Mouse (Mus musculus): Measurements from ENCODE around the gene Apoa2. TPM values are rescaled to one million over a fixed set of nuclear protein-coding genes. Genes with fewer than 3 reads are reported as not detected.

The Apoa2 gene
- polyA plus RNA-seq, 1 experiment from 2014 or later = 3.5 TPM

DNA sequence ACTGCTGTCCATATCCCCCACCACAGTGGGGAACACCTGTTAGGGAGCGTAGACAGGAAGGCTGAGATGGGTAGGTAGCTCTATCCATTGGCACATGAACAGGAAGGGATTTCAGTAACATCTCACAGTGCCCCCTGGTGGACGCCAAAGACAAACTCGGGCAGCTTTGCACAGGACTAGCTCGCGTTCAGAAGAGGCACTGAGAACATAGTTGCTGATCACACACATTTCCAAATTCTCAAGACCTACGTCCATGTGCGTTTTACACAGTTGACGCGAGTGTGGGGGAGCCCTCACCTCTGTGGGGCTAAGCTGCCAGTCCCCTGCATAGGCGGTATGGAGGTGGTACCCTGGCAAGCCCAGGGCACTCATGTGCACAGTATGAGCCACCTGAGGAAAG, 4.0 kb upstream of the Apoa2 start:
- no peak overlapping the region for H3K9ac ChIP-seq (ENCODE audit: low read depth, low read length)
- peak overlapping the region; percentile 87 for H3K4me2 ChIP-seq (replicated peaks; ENCODE audit: low read depth, low read length)
- peaks cover 18% of the 10 kb centered on the region; the same call in 1 of the 2 replicates for H3K36me3 ChIP-seq (ENCODE audit: control insufficient read depth, insufficient read depth, low read length)
- H3K4me3 ChIP-seq (ENCODE audit: low read length) = peak overlapping the region; percentile 3; the same call in 1 of the 2 replicates
- H3K4me1 ChIP-seq (ENCODE audit: control insufficient read depth, insufficient read depth, low read length) = 0 out of 2 replicates have a peak, but pooled peaks cover 5% of the 10 kb centered on the region
- 4% methylated on average over 10 of the region's 10 CpGs for WGBS
- H3K9me3 ChIP-seq (ENCODE audit: control insufficient read depth, low read length) = no peaks in the 10 kb centered on the region
- H3K27me3 ChIP-seq (ENCODE audit: control insufficient read depth, insufficient read depth, low read length) = no peaks in the 10 kb centered on the region
- ATAC-seq (ENCODE audit: low FRiP score, low TSS enrichment) = peak; percentile 28
- no peak overlapping the region for H3K27ac ChIP-seq (ENCODE audit: low read depth, low read length)

DNA sequence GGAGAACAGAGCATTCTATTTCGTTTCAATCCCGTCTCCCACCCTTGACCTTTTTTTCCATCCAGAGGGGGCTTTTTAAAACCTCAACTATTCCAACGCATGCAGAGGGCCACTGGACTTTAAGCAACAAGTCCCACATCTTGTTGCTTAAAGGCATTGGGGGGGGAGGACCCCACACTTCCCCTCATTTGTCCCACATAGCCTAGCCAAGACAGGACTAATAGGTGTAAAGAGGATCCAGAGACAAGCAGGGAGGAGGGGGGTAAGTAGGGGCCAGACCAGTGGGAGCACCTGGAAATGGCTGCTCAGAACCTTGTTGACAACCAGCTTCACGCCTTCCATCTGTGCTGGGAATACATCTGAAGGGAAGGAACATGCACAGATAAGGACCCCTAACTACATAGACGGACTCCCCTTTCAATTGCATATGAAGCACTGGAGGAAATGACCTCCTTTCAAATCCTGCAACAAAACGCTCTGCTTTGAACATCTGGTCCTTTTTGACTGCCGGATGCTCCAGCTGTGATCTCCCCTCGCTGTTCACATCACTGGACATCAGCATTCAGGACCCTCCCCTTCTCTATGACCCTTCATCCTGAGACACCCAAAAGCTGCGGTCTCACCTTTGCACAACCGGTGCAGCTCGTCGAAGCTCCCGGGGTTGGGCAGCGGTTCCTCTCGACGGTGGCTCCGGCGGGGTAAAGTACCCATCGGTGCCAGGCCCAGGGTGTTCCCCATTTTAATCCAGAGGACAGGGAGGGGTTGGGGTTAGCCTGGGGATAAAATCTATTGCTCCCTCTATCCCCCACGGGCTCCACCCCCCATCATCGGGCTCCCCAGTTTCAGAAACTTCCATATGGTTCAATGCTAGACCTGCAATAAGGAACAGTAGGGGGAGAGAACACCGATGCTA, 3.3 kb upstream of the Apoa2 start:
- H3K27ac ChIP-seq (ENCODE audit: low read depth, low read length) = 0 out of 2 replicates have a peak overlapping the region, but pooled peaks have one; percentile 3
- peak overlapping the region; percentile 49 for H3K4me3 ChIP-seq (ENCODE audit: low read length)
- no peaks in the 10 kb centered on the region for H3K9me3 ChIP-seq (ENCODE audit: control insufficient read depth, low read length)
- peaks cover 18% of the 10 kb centered on the region; the same call in 1 of the 2 replicates for H3K36me3 ChIP-seq (ENCODE audit: control insufficient read depth, insufficient read depth, low read length)
- 0 out of 2 replicates have a peak, but pooled peaks cover 5% of the 10 kb centered on the region for H3K4me1 ChIP-seq (ENCODE audit: control insufficient read depth, insufficient read depth, low read length)
- WGBS = 7% methylated on average over 22 of the region's 22 CpGs
- no peak; the same call in 1 of the 2 replicates for ATAC-seq (ENCODE audit: low FRiP score, low TSS enrichment)
- peak overlapping the region; percentile 87 for H3K4me2 ChIP-seq (replicated peaks; ENCODE audit: low read depth, low read length)
- H3K27me3 ChIP-seq (ENCODE audit: control insufficient read depth, insufficient read depth, low read length) = no peaks in the 10 kb centered on the region
- peak overlapping the region; percentile 69; the same call in 1 of the 2 replicates for H3K9ac ChIP-seq (ENCODE audit: low read depth, low read length)

DNA sequence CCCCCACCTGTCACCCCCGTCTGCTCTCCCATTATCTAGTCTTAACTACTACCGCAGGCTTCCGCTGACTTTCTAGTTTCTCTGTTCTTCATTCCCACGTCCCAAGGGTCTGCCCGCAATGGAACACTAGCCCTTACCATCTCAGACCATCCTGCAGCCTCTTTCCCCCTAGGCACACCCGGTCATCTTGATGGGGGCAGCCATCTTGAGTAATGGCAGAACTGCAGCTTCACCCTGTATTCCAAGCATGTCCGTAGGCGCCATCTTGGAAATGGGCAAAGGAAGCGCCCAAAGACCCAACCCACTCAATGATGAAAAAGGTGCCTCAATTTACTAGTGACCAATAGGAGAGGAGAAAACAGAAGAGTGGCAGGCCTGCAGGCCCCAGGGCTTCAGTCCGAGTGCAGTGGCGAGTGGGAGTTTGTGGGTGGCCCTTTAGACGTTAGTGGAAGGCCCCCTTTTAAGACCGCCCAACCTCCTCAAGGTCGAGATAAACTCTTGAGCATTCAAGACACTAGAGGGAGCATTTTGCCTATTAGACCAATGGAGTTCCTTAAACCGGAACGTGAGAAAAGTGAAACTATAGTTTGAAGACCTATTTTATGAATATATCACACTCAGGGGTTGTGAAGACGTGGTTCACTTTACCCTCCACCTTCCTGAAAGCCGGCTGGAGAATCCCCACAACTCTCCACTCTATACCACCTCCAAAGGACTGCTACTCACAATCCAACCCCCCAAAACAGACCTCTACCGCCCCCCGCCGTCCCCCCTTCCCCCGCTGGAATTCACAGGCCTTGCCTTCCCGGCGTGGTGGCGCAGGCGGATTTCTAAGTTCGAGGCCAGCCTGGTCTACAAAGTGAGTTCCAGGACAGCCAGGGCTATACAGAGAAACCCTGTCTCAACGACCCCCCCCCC, 2.4 kb upstream of the Apoa2 start, which contains the start of gene Tomm40l:
Gene Tomm40l (minus strand): TSS at position 277 of the 918 bp plus-strand sequence.
- no peaks in the 10 kb centered on the region for H3K27me3 ChIP-seq (ENCODE audit: control insufficient read depth, insufficient read depth, low read length)
- 2% methylated on average over 28 of the region's 28 CpGs for WGBS
- H3K9ac ChIP-seq (ENCODE audit: low read depth, low read length) = peak within 1 kb of the TSS; percentile 69; the same call in 1 of the 2 replicates
- no peaks in the 10 kb centered on the region for H3K9me3 ChIP-seq (ENCODE audit: control insufficient read depth, low read length)
- peak; percentile 98 for ATAC-seq (ENCODE audit: low FRiP score, low TSS enrichment)
- H3K36me3 ChIP-seq (ENCODE audit: control insufficient read depth, insufficient read depth, low read length) = peaks cover 18% of the 10 kb centered on the region; the same call in 1 of the 2 replicates
- 0 out of 2 replicates have a peak, but pooled peaks cover 5% of the 10 kb centered on the region for H3K4me1 ChIP-seq (ENCODE audit: control insufficient read depth, insufficient read depth, low read length)
- peak within 1 kb of the TSS; percentile 88 for H3K27ac ChIP-seq (ENCODE audit: low read depth, low read length)
- peak within 1 kb of the TSS; percentile 49 for H3K4me3 ChIP-seq (ENCODE audit: low read length)
- H3K4me2 ChIP-seq (replicated peaks; ENCODE audit: low read depth, low read length) = peak within 1 kb of the TSS; percentile 87

DNA sequence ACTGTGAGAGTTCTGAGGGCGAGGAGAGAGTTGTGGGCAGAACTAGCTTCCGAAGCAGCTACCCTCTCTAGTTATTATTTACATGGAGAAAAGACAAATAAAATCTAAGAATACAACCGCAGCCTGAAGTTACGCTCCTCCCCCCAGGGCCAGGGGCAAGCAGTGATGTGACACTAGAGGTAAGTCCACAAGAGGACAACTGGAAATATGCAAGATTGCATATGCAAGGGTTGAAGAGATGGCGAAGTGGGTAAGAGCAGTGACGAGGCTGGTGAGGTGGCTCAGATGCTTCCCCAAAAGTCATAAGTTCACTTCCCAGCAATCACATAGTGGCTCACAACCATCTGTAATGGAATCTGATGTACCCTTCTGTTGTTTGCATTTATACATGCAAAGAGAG, 1.7 kb upstream of the Apoa2 start:
- Histone ChIP-seq H3K4me1 (ENCODE audit: control insufficient read depth, insufficient read depth, low read length) (0 out of 2 replicates have a peak, but pooled peaks cover 5% of the 10 kb centered on the region), H3K27ac (ENCODE audit: low read depth, low read length) (peak overlapping the region; percentile 88), H3K27me3 (ENCODE audit: control insufficient read depth, insufficient read depth, low read length) (no peaks in the 10 kb centered on the region), H3K9me3 (ENCODE audit: control insufficient read depth, low read length) (no peaks in the 10 kb centered on the region), H3K9ac (ENCODE audit: low read depth, low read length) (peak overlapping the region; percentile 51; the same call in 1 of the 2 replicates), H3K36me3 (ENCODE audit: control insufficient read depth, insufficient read depth, low read length) (peaks cover 18% of the 10 kb centered on the region; the same call in 1 of the 2 replicates), H3K4me2 (replicated peaks; ENCODE audit: low read depth, low read length) (peak overlapping the region; percentile 33), H3K4me3 (ENCODE audit: low read length) (peak overlapping the region; percentile 49)
- no peak for ATAC-seq (ENCODE audit: low FRiP score, low TSS enrichment)
- WGBS = 85% methylated on average over 6 of the region's 6 CpGs

DNA sequence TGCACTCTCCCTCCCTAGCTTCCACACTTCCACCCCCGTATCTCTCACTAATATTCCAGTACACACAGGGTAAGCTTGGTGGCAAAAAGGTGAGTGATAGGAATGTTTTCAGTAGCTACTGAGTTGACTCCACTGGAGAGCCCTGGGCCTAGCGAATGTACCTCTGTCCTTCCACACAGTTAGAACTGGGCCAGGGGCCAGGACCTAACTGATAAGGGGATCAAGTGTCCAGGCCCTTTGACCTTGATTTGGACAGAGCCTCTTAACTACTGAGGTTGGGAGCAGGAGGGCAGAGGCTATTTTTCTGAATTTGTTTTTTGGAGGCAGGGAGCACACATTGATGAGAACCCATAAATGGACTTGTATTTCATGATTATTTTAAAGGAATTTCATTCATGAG, 1.1 kb upstream of the Apoa2 start:
- no peak overlapping the region for H3K27ac ChIP-seq (ENCODE audit: low read depth, low read length)
- WGBS = 83% methylated on average over 2 of the region's 2 CpGs

DNA sequence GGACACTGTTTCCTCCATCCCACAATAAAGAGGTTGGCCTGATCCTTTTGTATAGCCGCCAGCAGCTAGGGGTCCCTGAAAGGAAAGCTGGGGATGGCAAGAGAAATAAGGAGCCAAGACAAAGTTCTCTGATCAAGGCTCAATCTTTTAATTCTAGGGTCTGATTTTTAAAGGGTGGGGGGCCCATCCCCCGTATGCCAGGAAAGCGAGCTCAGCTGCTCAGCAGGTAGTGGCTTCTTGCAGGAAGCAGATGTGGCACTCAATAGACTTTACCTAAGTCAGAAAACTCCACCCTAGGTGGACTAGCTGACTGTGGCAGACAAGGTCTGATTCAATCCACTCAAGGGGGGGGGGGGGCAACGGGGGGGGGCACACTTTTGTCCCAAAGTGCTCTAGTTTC, 1.9 kb downstream of the Apoa2 start:
- Histone ChIP-seq H3K27ac (ENCODE audit: low read depth, low read length) (no peak overlapping the region), H3K9me3 (ENCODE audit: control insufficient read depth, low read length) (no peaks in the 10 kb centered on the region), H3K9ac (ENCODE audit: low read depth, low read length) (no peak overlapping the region), H3K27me3 (ENCODE audit: control insufficient read depth, insufficient read depth, low read length) (no peaks in the 10 kb centered on the region), H3K36me3 (ENCODE audit: control insufficient read depth, insufficient read depth, low read length) (no peaks in the 10 kb centered on the region), H3K4me3 (ENCODE audit: low read length) (no peak overlapping the region), H3K4me2 (replicated peaks; ENCODE audit: low read depth, low read length) (no peak overlapping the region), H3K4me1 (ENCODE audit: control insufficient read depth, insufficient read depth, low read length) (0 out of 2 replicates have a peak, but pooled peaks cover 5% of the 10 kb centered on the region)
- WGBS = 75% methylated on average over 4 of the region's 4 CpGs
- no peak for ATAC-seq (ENCODE audit: low FRiP score, low TSS enrichment)

More for the DNA sequence above, 1.1 kb upstream of the Apoa2 start:
- Histone ChIP-seq H3K4me1 (ENCODE audit: control insufficient read depth, insufficient read depth, low read length) (0 out of 2 replicates have a peak, but pooled peaks cover 5% of the 10 kb centered on the region), H3K27me3 (ENCODE audit: control insufficient read depth, insufficient read depth, low read length) (no peaks in the 10 kb centered on the region), H3K9ac (ENCODE audit: low read depth, low read length) (no peak overlapping the region), H3K4me3 (ENCODE audit: low read length) (no peak overlapping the region), H3K4me2 (replicated peaks; ENCODE audit: low read depth, low read length) (no peak overlapping the region), H3K36me3 (ENCODE audit: control insufficient read depth, insufficient read depth, low read length) (peaks cover 14% of the 10 kb centered on the region; the same call in 1 of the 2 replicates), H3K9me3 (ENCODE audit: control insufficient read depth, low read length) (no peaks in the 10 kb centered on the region)
- no peak for ATAC-seq (ENCODE audit: low FRiP score, low TSS enrichment)

DNA sequence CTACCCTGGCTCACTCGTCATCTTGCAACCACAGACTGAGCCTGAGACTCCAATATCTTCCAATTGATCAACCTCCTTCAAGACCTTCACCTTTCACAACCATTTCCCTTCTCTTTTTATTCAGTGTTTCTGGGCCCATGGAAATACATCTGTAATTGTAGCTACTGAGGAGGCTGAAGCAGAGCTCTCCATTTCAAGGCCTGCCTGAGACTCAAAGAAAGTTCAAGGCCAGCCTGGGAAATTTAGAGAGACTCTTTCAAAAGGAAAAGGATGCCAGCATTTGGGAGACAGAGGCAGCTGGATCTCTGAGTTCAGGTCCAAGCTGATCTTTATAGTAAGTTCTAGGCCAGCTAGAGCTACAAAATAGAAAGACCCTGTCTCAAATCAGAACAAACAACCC, 3.0 kb downstream of the Apoa2 start:
- H3K4me1 ChIP-seq (ENCODE audit: control insufficient read depth, insufficient read depth, low read length) = 0 out of 2 replicates have a peak, but pooled peaks cover 5% of the 10 kb centered on the region
- no peak overlapping the region for H3K27ac ChIP-seq (ENCODE audit: low read depth, low read length)
- H3K9ac ChIP-seq (ENCODE audit: low read depth, low read length) = no peak overlapping the region
- H3K9me3 ChIP-seq (ENCODE audit: control insufficient read depth, low read length) = no peaks in the 10 kb centered on the region
- no peaks in the 10 kb centered on the region for H3K27me3 ChIP-seq (ENCODE audit: control insufficient read depth, insufficient read depth, low read length)
- H3K4me2 ChIP-seq (replicated peaks; ENCODE audit: low read depth, low read length) = no peak overlapping the region
- no peaks in the 10 kb centered on the region for H3K36me3 ChIP-seq (ENCODE audit: control insufficient read depth, insufficient read depth, low read length)
- ATAC-seq (ENCODE audit: low FRiP score, low TSS enrichment) = no peak
- WGBS = 88% methylated on average over 1 of the region's 1 CpGs
- H3K4me3 ChIP-seq (ENCODE audit: low read length) = no peak overlapping the region

DNA sequence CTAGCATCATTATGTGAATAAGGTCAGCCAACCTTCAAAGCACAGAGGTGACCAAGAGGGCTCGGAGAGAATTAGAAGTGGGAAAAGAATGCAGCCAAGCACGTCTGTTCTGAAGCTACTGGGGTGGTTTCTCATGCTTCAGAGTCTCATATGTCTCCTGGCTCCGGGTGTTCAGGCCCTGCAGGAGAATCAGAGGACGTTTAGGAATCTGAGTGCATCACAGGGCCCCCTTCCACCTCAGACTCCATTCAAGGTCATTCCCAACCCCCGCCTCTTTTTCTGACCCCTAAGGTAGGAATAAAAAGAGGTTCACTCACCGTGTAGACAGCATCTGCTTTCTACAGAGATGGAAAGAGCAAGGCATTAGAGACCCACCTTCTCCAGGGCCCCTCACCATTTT, 4.9 kb downstream of the Apoa2 start:
- Histone ChIP-seq H3K9ac (ENCODE audit: low read depth, low read length) (no peak overlapping the region), H3K9me3 (ENCODE audit: control insufficient read depth, low read length) (no peaks in the 10 kb centered on the region), H3K4me2 (replicated peaks; ENCODE audit: low read depth, low read length) (no peak overlapping the region), H3K4me3 (ENCODE audit: low read length) (no peak overlapping the region), H3K36me3 (ENCODE audit: control insufficient read depth, insufficient read depth, low read length) (peaks cover 17% of the 10 kb centered on the region), H3K4me1 (ENCODE audit: control insufficient read depth, insufficient read depth, low read length) (0 out of 2 replicates have a peak, but pooled peaks cover 5% of the 10 kb centered on the region), H3K27me3 (ENCODE audit: control insufficient read depth, insufficient read depth, low read length) (no peaks in the 10 kb centered on the region), H3K27ac (ENCODE audit: low read depth, low read length) (no peak overlapping the region)
- ATAC-seq (ENCODE audit: low FRiP score, low TSS enrichment) = no peak; the same call in 1 of the 2 replicates
- 51% methylated on average over 6 of the region's 6 CpGs for WGBS
